Mouse (Mus musculus) MEL (cell line): ENCODE measurements around the gene Kank1. TPM values are rescaled to one million over a fixed set of nuclear protein-coding genes. Genes with fewer than 3 reads are reported as not detected.
A peak's percentile ranks its signal among the peaks of the same experiment; 100 is the strongest.

Source experiments
- DNase-seq: peaks from one replicate; pipeline ENCODE4 v3.0.0; 2011; ENCODE audit warnings: low read depth, low spot score
- H3K27ac ChIP-seq: 2 replicates; pipeline ENCODE4 v1.5.1; 2012; ENCODE audit warnings: low read depth, mild to moderate bottlenecking, control low read depth, low read length, moderate library complexity; ENCODE audit not compliant: control insufficient read depth
- H3K27me3 ChIP-seq, 2 experiments: fragments of 150-350 bp in 1 of 2; sonication (generic) in 1 of 2; 2 replicates each; pipeline ENCODE4 v1.6.1; 2012; ENCODE audit warnings: low read length in 2 of 2, mild to moderate bottlenecking in 2 of 2, improper control_type of control experiment in 1 of 2, moderate library complexity in 1 of 2; ENCODE audit not compliant: insufficient read depth in 2 of 2, control insufficient read depth in 1 of 2
- H3K36me3 ChIP-seq, 2 experiments: 2 replicates each; pipeline ENCODE4 v1.6.1; 2012 to 2014; ENCODE audit warnings: low read length in 2 of 2, improper control_type of control experiment in 1 of 2, inconsistent platforms in 1 of 2, mild to moderate bottlenecking in 1 of 2; ENCODE audit not compliant: insufficient read depth in 2 of 2, control insufficient read depth in 1 of 2
- H3K4me1 ChIP-seq, 2 experiments: fragments of 150-350 bp in 1 of 2; sonication (generic) in 1 of 2; 2 replicates each; pipeline ENCODE4 v1.6.1; 2012; ENCODE audit warnings: low read length in 2 of 2, improper control_type of control experiment in 1 of 2, mild to moderate bottlenecking in 1 of 2; ENCODE audit not compliant: insufficient read depth in 2 of 2, control insufficient read depth in 1 of 2
- H3K4me3 ChIP-seq, 2 experiments: fragments of 150-350 bp in 1 of 2; sonication (generic) in 1 of 2; 2 replicates each; pipeline ENCODE4 v1.5.1; 2012; ENCODE audit warnings: low read depth in 2 of 2, low read length in 2 of 2, mild to moderate bottlenecking in 2 of 2, moderate library complexity in 2 of 2, control low read depth in 1 of 2, improper control_type of control experiment in 1 of 2; ENCODE audit not compliant: control insufficient read depth in 1 of 2, insufficient read depth in 1 of 2
- H3K79me2 ChIP-seq: 2 replicates; pipeline ENCODE4 v1.6.1; 2012; ENCODE audit warnings: mild to moderate bottlenecking, low read length, moderate library complexity; ENCODE audit not compliant: control insufficient read depth, poor library complexity, insufficient read depth
- H3K9ac ChIP-seq: 2 replicates; pipeline ENCODE4 v1.6.1; 2012; ENCODE audit warnings: low read depth, mild to moderate bottlenecking, control low read depth, low read length, moderate library complexity; ENCODE audit not compliant: control insufficient read depth, poor library complexity, severe bottlenecking
- H3K9me3 ChIP-seq: fragments of 150-350 bp; sonication (generic); replicated peaks from 2 replicates; pipeline ENCODE4 v1.6.1; 2012; ENCODE audit warnings: mild to moderate bottlenecking, low read length, improper control_type of control experiment, moderate library complexity; ENCODE audit not compliant: insufficient read depth
- CHD1 ChIP-seq: IDR thresholded peaks from 2 replicates; pipeline ENCODE4 v1.6.1; 2012; ENCODE audit warnings: low read depth, mild to moderate bottlenecking, inconsistent platforms, low read length, improper control_type of control experiment
- ETS1 ChIP-seq: IDR thresholded peaks from 2 replicates; pipeline ENCODE4 v1.6.1; 2012; ENCODE audit warnings: low read depth, mild to moderate bottlenecking, inconsistent platforms, low read length, improper control_type of control experiment, moderate library complexity
- GABPA ChIP-seq: IDR thresholded peaks from 2 replicates; pipeline ENCODE4 v1.6.1; 2012; ENCODE audit warnings: low read depth, mild to moderate bottlenecking, inconsistent platforms, low read length, improper control_type of control experiment, moderate library complexity
- MEF2A ChIP-seq: IDR thresholded peaks from 2 replicates; pipeline ENCODE4 v1.6.1; 2014; ENCODE audit warnings: low read depth, mild to moderate bottlenecking, inconsistent platforms, low read length, improper control_type of control experiment; ENCODE audit not compliant: poor library complexity, insufficient replicate concordance, severe bottlenecking; ENCODE audit errors: extremely low read depth
- RAD21 ChIP-seq: IDR thresholded peaks from 2 replicates; pipeline ENCODE4 v1.6.1; 2011; ENCODE audit warnings: mild to moderate bottlenecking, low read depth, low read length, improper control_type of control experiment
- TAL1 ChIP-seq: IDR thresholded peaks from 2 replicates; pipeline ENCODE4 v1.6.1; 2012; ENCODE audit warnings: mild to moderate bottlenecking, inconsistent platforms, low read length, moderate library complexity, mixed read lengths
- TBP ChIP-seq: IDR thresholded peaks from 2 replicates; pipeline ENCODE4 v1.8.0; 2011; ENCODE audit warnings: low read depth, low read length, improper control_type of control experiment
- UBTF ChIP-seq: IDR thresholded peaks from 2 replicates; pipeline ENCODE4 v1.6.1; 2012; ENCODE audit warnings: low read depth, mild to moderate bottlenecking, inconsistent platforms, low read length, improper control_type of control experiment, moderate library complexity, borderline replicate concordance; ENCODE audit not compliant: insufficient read depth
- USF2 ChIP-seq, 2 experiments: IDR thresholded peaks; 2 replicates each; pipeline ENCODE4 v1.6.1; 2011 to 2012; ENCODE audit warnings: improper control_type of control experiment in 2 of 2, low read length in 2 of 2, borderline replicate concordance in 1 of 2, inconsistent platforms in 1 of 2, low read depth in 1 of 2, mild to moderate bottlenecking in 1 of 2; ENCODE audit not compliant: insufficient read depth in 1 of 2
- polyA plus RNA-seq, 2 experiments: library from polyadenylated mRNA; stranded (reverse) in 1 of 2; unstranded in 1 of 2; fragments of >175 nt in 1 of 2; fragments of >200 nt in 1 of 2; gene quantifications; 2 replicates each; pipeline versions ENCODE4 v1.2.1 to v1.2.4; 2012; ENCODE audit warnings: low replicate concordance in 2 of 2, low read depth in 1 of 2; ENCODE audit not compliant: insufficient read length in 2 of 2, insufficient read depth in 1 of 2, missing spikeins in 1 of 2
- total RNA-seq: library from RNA; depleted of rRNA; stranded (reverse); fragments of 300-350 nt; gene quantifications from 2 replicates; pipeline ENCODE4 v1.2.3, GENCODE M21; 2012

Gene Kank1
- total and polyA plus RNA-seq, 3 experiments: not detected

DNA sequence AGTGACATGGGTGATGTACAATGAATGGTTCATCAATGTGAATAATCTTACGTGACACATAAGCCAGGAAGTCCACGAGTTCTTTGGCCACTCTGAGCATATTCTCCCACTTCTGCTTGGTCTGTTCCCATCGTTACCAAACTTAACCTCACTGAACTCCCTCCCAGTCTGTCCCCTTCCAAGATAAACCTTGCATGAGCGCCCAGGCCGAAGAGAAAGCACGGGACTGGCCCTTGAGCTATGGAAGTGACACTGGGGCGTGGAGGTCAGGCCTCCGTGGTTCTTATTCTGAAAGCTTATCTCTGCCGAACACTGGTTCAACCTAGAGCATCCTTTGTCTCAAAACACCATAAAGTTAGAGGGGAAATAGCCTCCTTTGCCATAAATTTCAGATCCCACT, 194.7 kb downstream of the Kank1 start:
- H3K27ac ChIP-seq: no peak overlapping the region
- no peaks in the 10 kb centered on the region for H3K27me3 ChIP-seq
- no peak overlapping the region for H3K4me3 ChIP-seq
- peak; percentile 4 for DNase-seq
- no peak overlapping the region for H3K9ac ChIP-seq
- TF ChIP-seq TAL1 (peak; percentile 51), MEF2A (no peak)
- H3K4me1 ChIP-seq: no peaks in the 10 kb centered on the region
- no peaks in the 10 kb centered on the region for H3K9me3 ChIP-seq
- no peaks in the 10 kb centered on the region for H3K79me2 ChIP-seq
- no peaks in the 10 kb centered on the region for H3K36me3 ChIP-seq

GRCm38 (mm10) chr19:25431909-25432308, 195.1 kb downstream of the Kank1 start:
- H3K79me2 ChIP-seq: no peaks in the 10 kb centered on the region
- H3K9ac ChIP-seq: no peak overlapping the region
- H3K9me3 ChIP-seq: no peaks in the 10 kb centered on the region
- no peak overlapping the region for H3K27ac ChIP-seq
- no peaks in the 10 kb centered on the region for H3K36me3 ChIP-seq
- H3K4me1 ChIP-seq: no peaks in the 10 kb centered on the region
- no peaks in the 10 kb centered on the region for H3K27me3 ChIP-seq
- TF ChIP-seq USF2 (IDR thresholded peaks at IDR 0.05; ENCODE audit: borderline replicate concordance in 1 of 2, insufficient read depth in 1 of 2, low read depth in 1 of 2, low read length in 2 of 2) (no peak), ETS1 (no peak), GABPA (no peak), UBTF (no peak)
- TF ChIP-seq, all 39 proteins: peak for 0
- no peak for DNase-seq
- no peak overlapping the region for H3K4me3 ChIP-seq

DNA sequence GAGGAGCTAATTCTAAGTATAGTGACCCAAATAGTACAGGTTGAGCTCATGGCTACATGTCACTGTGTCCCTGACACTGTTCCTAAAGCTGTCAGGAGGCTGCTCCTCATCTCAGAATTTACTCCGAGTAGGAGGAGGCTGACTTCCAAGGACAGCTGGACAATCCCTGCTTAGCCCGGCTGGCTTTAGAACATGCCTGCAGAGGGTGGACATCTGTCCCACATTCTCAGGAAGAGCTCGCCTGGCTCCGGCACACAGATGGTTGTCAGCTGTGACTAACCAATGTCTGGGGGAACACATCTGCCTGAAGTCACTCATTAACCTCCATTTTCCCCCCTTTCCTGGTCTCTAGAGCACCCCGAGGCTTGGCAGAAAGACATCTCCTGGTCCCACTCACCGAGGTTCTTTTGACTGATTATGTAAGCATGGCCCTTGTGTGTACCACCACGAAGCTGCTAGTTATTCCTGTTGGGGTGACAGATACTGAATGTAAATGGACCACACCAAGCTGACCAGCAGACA, 196.5 kb downstream of the Kank1 start:
- Histone ChIP-seq H3K9me3 (no peaks in the 10 kb centered on the region), H3K27ac (no peak overlapping the region), H3K79me2 (no peaks in the 10 kb centered on the region), H3K4me3 (no peak overlapping the region), H3K9ac (no peak overlapping the region)
- no peak for TF ChIP-seq MEF2A
- no peak for TF ChIP-seq RAD21
- TF ChIP-seq TBP: no peak
- no peak for TF ChIP-seq USF2 (IDR thresholded peaks at IDR 0.05; ENCODE audit: borderline replicate concordance in 1 of 2, insufficient read depth in 1 of 2, low read depth in 1 of 2, low read length in 2 of 2)
- no peak for TF ChIP-seq CHD1
- TF ChIP-seq, all 39 proteins: peak for 0
- no peak for DNase-seq
- Histone ChIP-seq H3K4me1 (no peaks in the 10 kb centered on the region), H3K27me3 (no peaks in the 10 kb centered on the region), H3K36me3 (no peaks in the 10 kb centered on the region)
